Mouse (Mus musculus) bone marrow macrophage, adult 2 months (primary cell): ENCODE data around the gene Dip2b.

Experiments
- CTCF ChIP-seq: IDR thresholded peaks from 2 replicates; pipeline ENCODE4 v1.5.1; 2012; ENCODE audit warnings: low read depth, mild to moderate bottlenecking, low read length, moderate library complexity
- POLR2A ChIP-seq: IDR thresholded peaks from 2 replicates; pipeline ENCODE4 v1.6.1; 2012; ENCODE audit warnings: mild to moderate bottlenecking, low read depth, low read length, borderline replicate concordance

DNA sequence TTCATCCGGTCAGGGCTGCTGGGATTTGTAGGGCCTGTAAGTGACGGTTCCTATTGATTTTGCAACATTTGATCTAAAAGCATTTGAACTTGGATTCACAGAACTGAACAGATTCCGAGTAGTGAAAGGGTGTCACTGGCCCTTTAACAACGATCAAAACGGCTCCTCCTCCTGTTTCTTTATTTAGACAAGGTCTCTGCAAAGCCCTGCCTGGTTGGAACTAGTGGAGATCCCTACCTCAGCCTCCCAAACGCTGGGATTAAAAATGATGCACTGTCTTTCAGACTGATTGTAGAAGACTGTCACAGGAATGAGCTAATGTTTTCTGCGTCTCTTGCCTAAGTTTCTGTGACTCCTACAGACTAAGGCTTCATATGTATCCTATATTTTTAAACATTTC is 140.0 kb downstream of the Dip2b start:
- TF ChIP-seq POLR2A (no peak), CTCF (no peak)
